In genomic region chr7:121858939-121859338, GRCm38 (mm10) we compare ENCODE assay signal across 17 mouse cellular contexts. TPM values are rescaled to one million over a fixed set of nuclear protein-coding genes. Genes with fewer than 3 reads are reported as not detected.
A peak's percentile ranks its signal among the peaks of the same experiment; 100 is the strongest.
DNase-seq lines count a peak whose midpoint lies in the region; ATAC-seq and TF ChIP-seq lines count a peak whose summit lies in the region.
"Had no signal": no experiment of that assay in that cellular context is flagged by ENCODE, and none has a peak within 500 bp of the region (broad histone marks: within the 10 kb centered on the region; RNA-seq: fewer than 3 reads in every experiment).

No protein-coding gene starts in this region.

- H3K9ac ChIP-seq in lung, embryonic 14.5 days: no peak overlapping the region
- H3K9ac ChIP-seq in CH12.LX (ENCODE audit: insufficient read depth, low read depth): no peak overlapping the region
- no peak overlapping the region for H3K9ac ChIP-seq in ES-E14 (ENCODE audit: insufficient read depth, low read depth, low read length, poor library complexity, severe bottlenecking)
- H3K9ac ChIP-seq: embryonic facial prominence, embryonic 13.5 days; kidney, embryonic 15.5 days; liver, embryonic 15.5 days; neural tube, embryonic 13.5 days had no signal

- no peaks in the 10 kb centered on the region for H3K27me3 ChIP-seq in lung, embryonic 14.5 days (ENCODE audit: insufficient read depth, low read length)
- no peaks in the 10 kb centered on the region for H3K27me3 ChIP-seq in CH12.LX (replicated peaks)
- H3K27me3 ChIP-seq in cerebellum, adult 2 months (ENCODE audit: control insufficient read depth, insufficient read depth, low read length): no peaks in the 10 kb centered on the region; the same call in 1 of the 2 replicates

- H3K4me1 ChIP-seq in lung, embryonic 14.5 days (ENCODE audit: insufficient read depth): no peaks in the 10 kb centered on the region
- H3K4me1 ChIP-seq in CH12.LX (ENCODE audit: control insufficient read depth in 1 of 2, insufficient read depth in 2 of 2) (no peaks in the 10 kb centered on the region), ES-E14 (ENCODE audit: control insufficient read depth in 2 of 2, insufficient read depth in 2 of 2, low read length in 2 of 2, poor library complexity in 1 of 2) (no peaks in the 10 kb centered on the region)
- H3K4me1 ChIP-seq in cerebellum, adult 2 months (ENCODE audit: control insufficient read depth, insufficient read depth, low read length): no peaks in the 10 kb centered on the region
- H3K4me1 ChIP-seq: embryonic facial prominence, embryonic 13.5 days; forebrain, embryonic 10.5 days; kidney, embryonic 15.5 days; liver, embryonic 15.5 days; neural tube, embryonic 13.5 days had no signal

- TF ChIP-seq POLR2A in CH12.LX (IDR thresholded peaks at IDR 0.05; ENCODE audit: low read depth, low read length): no peak
- TF ChIP-seq POLR2A in cerebellum, adult 2 months (IDR thresholded peaks at IDR 0.05; ENCODE audit: borderline replicate concordance, insufficient read depth, low read length): no peak

- peak; percentile 9 for DNase-seq in lung, embryonic 14.5 days
- DNase-seq in lung, postnatal 25 days (ENCODE audit: low spot score): no peak
- DNase-seq in CH12.LX (ENCODE audit: extremely low read depth) (peak; percentile 13), ES-E14 (ENCODE audit: low read depth, low spot score) (peak; percentile 19)
- peak; percentile 2 for DNase-seq in induced T-regulatory cell, adult 2 months (ENCODE audit: low read depth)
- DNase-seq in cerebellum, adult 2 months: no peak
- no peak for DNase-seq in left cerebral cortex, adult 11 months (ENCODE audit: low spot score)
- DNase-seq in thymus, postnatal 36 days: no peak
- DNase-seq: cerebellum, postnatal 36 days; heart, postnatal 36 days had no signal

- 78% methylated on average over 8 of the region's 8 CpGs for WGBS in lung, embryonic 14.5 days
- WGBS in cerebellum, adult 2 months: 84% methylated on average over 8 of the region's 8 CpGs

- peak; percentile 26; the same call in 1 of the 2 replicates for TF ChIP-seq CTCF in lung, embryonic 14.5 days (IDR thresholded peaks at IDR 0.05; ENCODE audit: low read depth)
- TF ChIP-seq CTCF in CH12.LX (conservative IDR thresholded peaks at IDR 0.05 in 1 of 2, IDR thresholded peaks at IDR 0.05 in 1 of 2; ENCODE audit: low read depth in 2 of 2, low read length in 2 of 2): peak; percentile 52 to 67; a peak in 3 of 4 replicates
- TF ChIP-seq CTCF in cerebellum, adult 2 months (IDR thresholded peaks at IDR 0.05; ENCODE audit: borderline replicate concordance, insufficient read depth, low read depth, low read length): no peak

- in situ Hi-C loops in CH12.LX (cut with MboI; ENCODE audit: low pct_ligation_motif_present, low pct_unique_long_range_greater_than_20kb, low sequenced_read_pairs) (no loop called here), ES-E14 (cut with MboI; ENCODE audit: low sequenced_read_pairs in 2 of 2, unreplicated experiment in 2 of 2) (no loop called here)

- no peak overlapping the region for H3K4me3 ChIP-seq in lung, embryonic 14.5 days (ENCODE audit: low read depth, low read length)
- no peak overlapping the region for H3K4me3 ChIP-seq in CH12.LX (replicated peaks in 1 of 3; ENCODE audit: low read depth in 2 of 3, low read length in 2 of 3, poor library complexity in 1 of 3)
- no peak overlapping the region for H3K4me3 ChIP-seq in ES-E14 (ENCODE audit: insufficient read depth in 1 of 2, low read depth in 1 of 2, low read length in 2 of 2, poor library complexity in 1 of 2, severe bottlenecking in 1 of 2)
- no peak overlapping the region for H3K4me3 ChIP-seq in cerebellum, adult 2 months (replicated peaks; ENCODE audit: insufficient read depth, low read depth, low read length)
- H3K4me3 ChIP-seq: embryonic facial prominence, embryonic 13.5 days; forebrain, embryonic 10.5 days; kidney, embryonic 15.5 days; liver, embryonic 15.5 days; neural tube, embryonic 13.5 days had no signal

- H3K27ac ChIP-seq in lung, embryonic 14.5 days (ENCODE audit: low read depth): no peak overlapping the region
- no peak overlapping the region for H3K27ac ChIP-seq in CH12.LX (ENCODE audit: insufficient read depth, low read depth)
- no peak overlapping the region for H3K27ac ChIP-seq in ES-E14 (ENCODE audit: insufficient read depth, low read depth, low read length, poor library complexity, severe bottlenecking)
- H3K27ac ChIP-seq in cerebellum, adult 2 months (ENCODE audit: insufficient read depth, low read length): no peak overlapping the region
- H3K27ac ChIP-seq: embryonic facial prominence, embryonic 13.5 days; forebrain, embryonic 10.5 days; kidney, embryonic 15.5 days; liver, embryonic 15.5 days; neural tube, embryonic 13.5 days had no signal

- H3K4me2 ChIP-seq in lung, embryonic 14.5 days: no peak overlapping the region
- no peak overlapping the region for H3K4me2 ChIP-seq in CH12.LX (ENCODE audit: insufficient read depth, low read depth, poor library complexity, severe bottlenecking)
- H3K4me2 ChIP-seq: embryonic facial prominence, embryonic 13.5 days; heart, embryonic 11.5 days; kidney, embryonic 15.5 days; liver, embryonic 15.5 days; neural tube, embryonic 13.5 days had no signal

- TF ChIP-seq EP300 in CH12.LX (IDR thresholded peaks at IDR 0.05; ENCODE audit: low read length): no peak

- H3K36me3 ChIP-seq in lung, embryonic 14.5 days (ENCODE audit: insufficient read depth): no peaks in the 10 kb centered on the region
- H3K36me3 ChIP-seq in CH12.LX (replicated peaks in 1 of 2; ENCODE audit: control insufficient read depth in 1 of 2, insufficient read depth in 1 of 2, low read length in 1 of 2) (no peaks in the 10 kb centered on the region), ES-E14 (ENCODE audit: control insufficient read depth, insufficient read depth, low read length, poor library complexity, severe bottlenecking) (no peaks in the 10 kb centered on the region)
- H3K36me3 ChIP-seq: embryonic facial prominence, embryonic 13.5 days; forebrain, embryonic 10.5 days; kidney, embryonic 15.5 days; liver, embryonic 15.5 days; neural tube, embryonic 13.5 days had no signal

- H3K79me2 ChIP-seq in CH12.LX (replicated peaks; ENCODE audit: control insufficient read depth, extremely low read depth, insufficient read depth, poor library complexity, severe bottlenecking): no peaks in the 10 kb centered on the region

- dilution Hi-C loops in CH12.LX (cut with MboI; ENCODE audit: extremely low pct_ligation_motif_present, extremely low pct_unique_long_range_greater_than_20kb, low sequenced_read_pairs): no loop called here

- no peaks in the 10 kb centered on the region for H3K9me3 ChIP-seq in lung, embryonic 14.5 days (ENCODE audit: low read depth, low read length)
- H3K9me3 ChIP-seq in CH12.LX (replicated peaks; ENCODE audit: low read length) (no peaks in the 10 kb centered on the region), ES-E14 (ENCODE audit: control insufficient read depth, insufficient read depth, low read depth, low read length) (no peaks in the 10 kb centered on the region)
- H3K9me3 ChIP-seq: embryonic facial prominence, embryonic 13.5 days; forebrain, embryonic 10.5 days; kidney, embryonic 15.5 days; liver, embryonic 15.5 days; neural tube, embryonic 13.5 days had no signal

- no peak; the same call in none of the 2 replicates for TF ChIP-seq RAD21 in CH12.LX (IDR thresholded peaks at IDR 0.05; ENCODE audit: low read depth, low read length)

- ATAC-seq in lung, embryonic 14.5 days (ENCODE audit: insufficient read depth): no peak

TF ChIP-seq in CH12.LX, 34 proteins besides CTCF, POLR2A, EP300 and RAD21:
- no peak for TF ChIP-seq MAFK (IDR thresholded peaks at IDR 0.05; ENCODE audit: insufficient replicate concordance, low read length)
- TF ChIP-seq SMC3 (IDR thresholded peaks at IDR 0.05; ENCODE audit: low read depth, low read length): peak; percentile 25

TF ChIP-seq in ES-E14, 5 proteins besides CTCF, POLR2A, EP300 and RAD21:
- no peak for TF ChIP-seq ZNF384 (IDR thresholded peaks at IDR 0.05; ENCODE audit: low read depth, low read length)
- no peak for TF ChIP-seq ZC3H11A (IDR thresholded peaks at IDR 0.05; ENCODE audit: borderline replicate concordance, low read depth, low read length)
- TF ChIP-seq CHD2 (IDR thresholded peaks at IDR 0.05; ENCODE audit: low read depth, low read length): no peak
- TF ChIP-seq MAFK (IDR thresholded peaks at IDR 0.05; ENCODE audit: insufficient read depth, low read depth, low read length): no peak
- TF ChIP-seq HCFC1 (IDR thresholded peaks at IDR 0.05; ENCODE audit: borderline replicate concordance, insufficient read depth, low read length): no peak

RNA-seq across cellular contexts. Expression of gene Scnn1b, which starts 5.9 kb away (rescaled TPM):
- polyA plus RNA-seq in lung, embryonic 14.5 days (2014; fragmentation: Nextera tagmentation; extraction: Ambion mirVana): 4.4 and 5.7 TPM in 2 replicates
- total RNA-seq in CH12.LX (2012; rRNA removed) (0.04 and 0.08 TPM in 2 replicates), CH12.LX (2014; rRNA removed) (not detected in 2 replicates), ES-E14 (2012; rRNA removed) (0.21 and 0.22 TPM in 2 replicates)
- polyA plus RNA-seq in CH12.LX (2012; ENCODE audit: insufficient read length, low read depth): not detected in 2 replicates
- 1.3 and 1.5 TPM in 2 replicates for polyA plus RNA-seq in cerebellum, adult 2 months (2012; rRNA removed)
- total RNA-seq: heart, postnatal 36 days; left cerebral cortex, postnatal 14 days had no signal
- polyA plus RNA-seq: forebrain, embryonic 10.5 days; heart, embryonic 11.5 days; liver, embryonic 15.5 days; neural tube, embryonic 13.5 days had no signal

Comparison
In these comparisons a context has a peak if more than half of its experiments do, and no peak if none do; other contexts are left out.
1. DNase-seq: peak in lung, embryonic 14.5 days (single experiment), CH12.LX (single experiment), ES-E14 (single experiment) and induced T-regulatory cell, adult 2 months (single experiment); none in lung, postnatal 25 days (single experiment), cerebellum, adult 2 months (0 of 2), left cerebral cortex, adult 11 months (single experiment) and thymus, postnatal 36 days (0 of 2).